Mouse (Mus musculus): ENCODE measurements around the gene Gm49388. TPM values are rescaled to one million over a fixed set of nuclear protein-coding genes. Genes with fewer than 3 reads are reported as not detected.

The Gm49388 gene
- total and polyA plus RNA-seq, 2 experiments: not detected

GRCm38 (mm10) chr7:127800435-127801009, 15.1 kb downstream of the Gm49388 start, which contains the start of gene Hsd3b7:
Hsd3b7 (plus strand) TSS chr7:127800604.
- TF ChIP-seq CTCF (IDR thresholded peaks at IDR 0.05; ENCODE audit: low read depth, low read length): peak; percentile 94
- TF ChIP-seq POLR2A (IDR thresholded peaks at IDR 0.05; ENCODE audit: extremely low read depth, insufficient read depth, low read length): peak; percentile 94
- 7% methylated on average over 6 of the region's 6 CpGs for WGBS
- Histone ChIP-seq H3K79me2 (ENCODE audit: control insufficient read depth, insufficient read depth, low read length) (peaks cover 13% of the 10 kb centered on the region), H3K36me3 (ENCODE audit: control insufficient read depth, insufficient read depth, low read length) (peaks cover 8% of the 10 kb centered on the region; the same call in 1 of the 2 replicates), H3K4me3 (ENCODE audit: insufficient read depth, low read depth, low read length) (peak within 1 kb of the TSS; percentile 70), H3K4me1 (ENCODE audit: control insufficient read depth, insufficient read depth, low read length) (peaks cover 11% of the 10 kb centered on the region), H3K9ac (ENCODE audit: low read depth, low read length) (peak within 1 kb of the TSS; percentile 77), H3K27me3 (ENCODE audit: control insufficient read depth, insufficient read depth, low read length) (no peaks in the 10 kb centered on the region), H3K27ac (replicated peaks; ENCODE audit: insufficient read depth, low read depth, low read length) (peak within 1 kb of the TSS; percentile 89)
- peak; percentile 95 for DNase-seq (ENCODE audit: extremely low read depth, low read depth, low spot score)

- peak overlapping the region; percentile 77 for H3K9ac ChIP-seq (ENCODE audit: low read depth, low read length)
- peak overlapping the region; percentile 89 for H3K27ac ChIP-seq (replicated peaks; ENCODE audit: insufficient read depth, low read depth, low read length)
- peaks cover 8% of the 10 kb centered on the region; the same call in 1 of the 2 replicates for H3K36me3 ChIP-seq (ENCODE audit: control insufficient read depth, insufficient read depth, low read length)
- H3K27me3 ChIP-seq (ENCODE audit: control insufficient read depth, insufficient read depth, low read length): no peaks in the 10 kb centered on the region
- WGBS: 20% methylated on average over 8 of the region's 8 CpGs
- peak overlapping the region; percentile 70 for H3K4me3 ChIP-seq (ENCODE audit: insufficient read depth, low read depth, low read length)
- peak; percentile 63 for DNase-seq (ENCODE audit: extremely low read depth, low read depth, low spot score)
- no peak; the same call in 1 of the 2 replicates for TF ChIP-seq CTCF (IDR thresholded peaks at IDR 0.05; ENCODE audit: low read depth, low read length)
- TF ChIP-seq POLR2A (IDR thresholded peaks at IDR 0.05; ENCODE audit: extremely low read depth, insufficient read depth, low read length): no peak
- peaks cover 11% of the 10 kb centered on the region for H3K4me1 ChIP-seq (ENCODE audit: control insufficient read depth, insufficient read depth, low read length)
- H3K79me2 ChIP-seq (ENCODE audit: control insufficient read depth, insufficient read depth, low read length): peaks cover 13% of the 10 kb centered on the region
Measured at GRCm38 (mm10) chr7:127801010-127801621, 15.7 kb downstream of the Gm49388 start.

DNA sequence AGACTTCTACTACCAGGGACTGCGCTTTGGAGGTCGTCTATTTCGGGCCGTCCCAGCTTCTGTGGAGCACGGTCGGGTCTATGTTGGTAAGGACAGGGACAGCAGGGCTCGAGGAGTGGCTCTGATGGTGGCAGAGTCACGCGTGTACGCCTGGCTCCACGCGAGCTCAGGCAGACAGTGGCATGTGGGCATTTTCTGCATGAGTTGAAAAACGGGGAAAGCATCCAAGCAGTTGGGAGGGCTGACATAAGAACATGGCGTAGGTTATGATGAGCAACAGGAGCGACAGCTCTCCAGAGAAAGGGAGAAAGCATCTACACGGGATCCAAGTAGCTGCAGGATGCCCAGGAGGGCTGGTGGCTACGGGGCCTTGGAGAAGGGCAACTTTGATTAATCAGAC, 16.9 kb downstream of the Gm49388 start:
- Histone ChIP-seq H3K36me3 (ENCODE audit: control insufficient read depth, insufficient read depth, low read length) (peaks cover 6% of the 10 kb centered on the region; the same call in 1 of the 2 replicates), H3K79me2 (ENCODE audit: control insufficient read depth, insufficient read depth, low read length) (peaks cover 13% of the 10 kb centered on the region), H3K4me3 (ENCODE audit: insufficient read depth, low read depth, low read length) (peak overlapping the region; percentile 70), H3K27me3 (ENCODE audit: control insufficient read depth, insufficient read depth, low read length) (no peaks in the 10 kb centered on the region), H3K9ac (ENCODE audit: low read depth, low read length) (peak overlapping the region; percentile 77), H3K27ac (replicated peaks; ENCODE audit: insufficient read depth, low read depth, low read length) (peak overlapping the region; percentile 89), H3K4me1 (ENCODE audit: control insufficient read depth, insufficient read depth, low read length) (peaks cover 11% of the 10 kb centered on the region)
- no peak for DNase-seq (ENCODE audit: extremely low read depth, low read depth, low spot score)
- 43% methylated on average over 17 of the region's 17 CpGs for WGBS
- TF ChIP-seq CTCF (IDR thresholded peaks at IDR 0.05; ENCODE audit: low read depth, low read length) (no peak), POLR2A (IDR thresholded peaks at IDR 0.05; ENCODE audit: extremely low read depth, insufficient read depth, low read length) (no peak)

DNA sequence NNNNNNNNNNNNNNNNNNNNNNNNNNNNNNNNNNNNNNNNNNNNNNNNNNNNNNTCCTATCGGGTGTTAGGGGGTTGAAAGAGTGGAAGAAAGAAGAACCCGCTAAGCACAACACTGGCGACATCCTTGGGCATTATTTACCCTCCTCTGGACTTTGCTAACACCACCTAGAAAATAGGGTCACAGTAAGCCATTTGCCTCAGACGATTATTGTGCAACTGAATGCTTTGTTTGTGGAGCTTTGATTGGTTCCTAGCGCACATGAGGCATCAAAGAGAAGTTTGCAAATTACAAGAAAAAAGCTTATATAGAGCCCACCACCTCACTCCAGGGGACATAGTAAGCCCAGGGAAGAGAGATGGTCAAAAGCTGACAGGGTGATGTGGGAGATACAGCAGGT, 23.4 kb downstream of the Gm49388 start:
- TF ChIP-seq CTCF (IDR thresholded peaks at IDR 0.05; ENCODE audit: low read depth, low read length) (no peak), POLR2A (IDR thresholded peaks at IDR 0.05; ENCODE audit: extremely low read depth, insufficient read depth, low read length) (no peak)
- Histone ChIP-seq H3K27ac (replicated peaks; ENCODE audit: insufficient read depth, low read depth, low read length) (peak overlapping the region; percentile 92), H3K4me1 (ENCODE audit: control insufficient read depth, insufficient read depth, low read length) (peaks cover 27% of the 10 kb centered on the region)

GRCm38 (mm10) chr7:127809846-127810245, 24.4 kb downstream of the Gm49388 start:
- TF ChIP-seq POLR2A (IDR thresholded peaks at IDR 0.05; ENCODE audit: extremely low read depth, insufficient read depth, low read length): no peak
- Histone ChIP-seq H3K27ac (replicated peaks; ENCODE audit: insufficient read depth, low read depth, low read length) (peak overlapping the region; percentile 92), H3K4me1 (ENCODE audit: control insufficient read depth, insufficient read depth, low read length) (peaks cover 30% of the 10 kb centered on the region), H3K9ac (ENCODE audit: low read depth, low read length) (no peak overlapping the region), H3K79me2 (ENCODE audit: control insufficient read depth, insufficient read depth, low read length) (no peaks in the 10 kb centered on the region), H3K4me3 (ENCODE audit: insufficient read depth, low read depth, low read length) (no peak overlapping the region), H3K36me3 (ENCODE audit: control insufficient read depth, insufficient read depth, low read length) (no peaks in the 10 kb centered on the region), H3K27me3 (ENCODE audit: control insufficient read depth, insufficient read depth, low read length) (no peaks in the 10 kb centered on the region)
- WGBS: 88% methylated on average over 1 of the region's 1 CpGs
- no peak for DNase-seq (ENCODE audit: extremely low read depth, low read depth, low spot score)

More for the DNA sequence above, 23.4 kb downstream of the Gm49388 start:
- no peak overlapping the region for H3K4me3 ChIP-seq (ENCODE audit: insufficient read depth, low read depth, low read length)
- H3K9ac ChIP-seq (ENCODE audit: low read depth, low read length): 0 out of 2 replicates have a peak overlapping the region, but pooled peaks have one; percentile 21
- DNase-seq (ENCODE audit: extremely low read depth, low read depth, low spot score): peak; percentile 92
- H3K27me3 ChIP-seq (ENCODE audit: control insufficient read depth, insufficient read depth, low read length): no peaks in the 10 kb centered on the region
- H3K79me2 ChIP-seq (ENCODE audit: control insufficient read depth, insufficient read depth, low read length): no peaks in the 10 kb centered on the region
- 20% methylated on average over 5 of the region's 5 CpGs for WGBS
- no peaks in the 10 kb centered on the region for H3K36me3 ChIP-seq (ENCODE audit: control insufficient read depth, insufficient read depth, low read length)

DNA sequence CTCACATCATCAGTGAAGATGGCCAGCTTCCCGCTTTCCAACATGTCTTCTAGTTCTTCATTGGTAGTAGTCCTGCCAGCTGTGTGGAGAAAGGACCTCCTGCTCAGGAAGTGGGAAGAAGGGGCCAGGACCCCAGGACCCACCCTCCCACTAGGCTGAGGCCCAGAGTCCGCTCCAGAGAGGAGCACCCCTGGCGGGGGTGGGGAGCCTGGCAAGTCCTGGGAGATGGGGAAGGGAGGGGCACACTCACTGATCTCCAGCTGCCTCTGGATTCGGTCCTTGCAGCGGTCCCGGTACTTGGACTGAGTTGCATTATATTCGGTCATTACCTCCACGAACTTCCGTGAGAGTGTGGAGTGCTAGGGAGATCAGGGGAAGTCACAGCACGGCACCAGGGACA, 25.2 kb downstream of the Gm49388 start:
- TF ChIP-seq CTCF (IDR thresholded peaks at IDR 0.05; ENCODE audit: low read depth, low read length): no peak
- no peak for TF ChIP-seq POLR2A (IDR thresholded peaks at IDR 0.05; ENCODE audit: extremely low read depth, insufficient read depth, low read length)
- H3K4me3 ChIP-seq (ENCODE audit: insufficient read depth, low read depth, low read length): no peak overlapping the region

More for the DNA sequence above, 25.2 kb downstream of the Gm49388 start:
- Histone ChIP-seq H3K27me3 (ENCODE audit: control insufficient read depth, insufficient read depth, low read length) (no peaks in the 10 kb centered on the region), H3K9ac (ENCODE audit: low read depth, low read length) (no peak overlapping the region), H3K4me1 (ENCODE audit: control insufficient read depth, insufficient read depth, low read length) (peaks cover 38% of the 10 kb centered on the region), H3K27ac (replicated peaks; ENCODE audit: insufficient read depth, low read depth, low read length) (peak overlapping the region; percentile 27; the same call in 1 of the 2 replicates), H3K36me3 (ENCODE audit: control insufficient read depth, insufficient read depth, low read length) (no peaks in the 10 kb centered on the region), H3K79me2 (ENCODE audit: control insufficient read depth, insufficient read depth, low read length) (no peaks in the 10 kb centered on the region)
- 89% methylated on average over 10 of the region's 10 CpGs for WGBS
- DNase-seq (ENCODE audit: extremely low read depth, low read depth, low spot score): no peak
